Mouse (Mus musculus): ENCODE measurements at regions not wholly inside any gene's neighbourhood (a gene's known extent, or its start where the extent isn't known, plus 50 kb on each side); places are given as distances from the start of the nearest gene placed in this dataset.

- Histone ChIP-seq H3K36me3 (no peaks in the 10 kb centered on the region), H3K4me3 (replicated peaks) (no peak overlapping the region), H3K9me3 (no peaks in the 10 kb centered on the region), H3K9ac (no peak overlapping the region), H3K4me1 (replicated peaks) (no peaks in the 10 kb centered on the region), H3K27ac (no peak overlapping the region), H3K4me2 (replicated peaks) (no peak overlapping the region), H3K27me3 (replicated peaks) (no peaks in the 10 kb centered on the region)
- WGBS, result 85% methylated on average over 8 of the region's 8 CpGs
- no peak for ATAC-seq
Measured at GRCm38 (mm10) chr4:8978949-8979348, 740.1 kb upstream of the Car8 start.

- Histone ChIP-seq H3K4me1 (replicated peaks) (no peaks in the 10 kb centered on the region), H3K4me2 (replicated peaks) (no peak overlapping the region), H3K9ac (no peak overlapping the region), H3K36me3 (no peaks in the 10 kb centered on the region), H3K27ac (no peak overlapping the region), H3K27me3 (replicated peaks) (no peaks in the 10 kb centered on the region), H3K9me3 (no peaks in the 10 kb centered on the region), H3K4me3 (replicated peaks) (no peak overlapping the region)
- WGBS, result 88% methylated on average over 5 of the region's 5 CpGs
- ATAC-seq, result no peak
Measured at GRCm38 (mm10) chr4:8969951-8970455, 731.2 kb upstream of the Car8 start.

- H3K27ac ChIP-seq, result no peak overlapping the region
- ATAC-seq, result no peak
- no peaks in the 10 kb centered on the region for H3K4me1 ChIP-seq (replicated peaks)
- H3K9ac ChIP-seq, result no peak overlapping the region
- no peaks in the 10 kb centered on the region for H3K36me3 ChIP-seq
- H3K9me3 ChIP-seq, result no peaks in the 10 kb centered on the region
- H3K4me3 ChIP-seq (replicated peaks), result no peak overlapping the region
- 39% methylated on average over 3 of the region's 3 CpGs for WGBS
- H3K4me2 ChIP-seq (replicated peaks), result no peak overlapping the region
- H3K27me3 ChIP-seq (replicated peaks), result no peaks in the 10 kb centered on the region
Measured at GRCm38 (mm10) chr4:8968741-8969140, 729.9 kb upstream of the Car8 start.

GRCm38 (mm10) chr4:8967986-8968385 is 729.1 kb upstream of the Car8 start:
- H3K27me3 ChIP-seq (replicated peaks), result no peaks in the 10 kb centered on the region
- H3K36me3 ChIP-seq, result no peaks in the 10 kb centered on the region
- no peak overlapping the region for H3K9ac ChIP-seq
- H3K4me2 ChIP-seq (replicated peaks), result no peak overlapping the region
- no peaks in the 10 kb centered on the region for H3K9me3 ChIP-seq
- H3K27ac ChIP-seq, result no peak overlapping the region
- WGBS, result 81% methylated on average over 3 of the region's 3 CpGs
- H3K4me1 ChIP-seq (replicated peaks), result 0 out of 2 replicates have a peak, but pooled peaks cover 2% of the 10 kb centered on the region
- no peak for ATAC-seq
- H3K4me3 ChIP-seq (replicated peaks), result no peak overlapping the region

- no peak overlapping the region for H3K9ac ChIP-seq
- no peak overlapping the region for H3K27ac ChIP-seq
- H3K36me3 ChIP-seq, result no peaks in the 10 kb centered on the region
- H3K4me2 ChIP-seq (replicated peaks), result no peak overlapping the region
- WGBS, result 85% methylated on average over 5 of the region's 5 CpGs
- H3K4me1 ChIP-seq (replicated peaks), result 0 out of 2 replicates have a peak, but pooled peaks cover 2% of the 10 kb centered on the region
- H3K9me3 ChIP-seq, result no peaks in the 10 kb centered on the region
- ATAC-seq, result no peak
- H3K27me3 ChIP-seq (replicated peaks), result no peaks in the 10 kb centered on the region
- H3K4me3 ChIP-seq (replicated peaks), result no peak overlapping the region
Measured at GRCm38 (mm10) chr4:8965563-8965962, 726.7 kb upstream of the Car8 start.

GRCm38 (mm10) chr4:8962959-8963572 is 724.2 kb upstream of the Car8 start:
- Histone ChIP-seq H3K36me3 (no peaks in the 10 kb centered on the region), H3K9me3 (no peaks in the 10 kb centered on the region), H3K9ac (no peak overlapping the region), H3K4me3 (replicated peaks) (no peak overlapping the region), H3K27ac (no peak overlapping the region), H3K27me3 (replicated peaks) (no peaks in the 10 kb centered on the region), H3K4me2 (replicated peaks) (no peak overlapping the region), H3K4me1 (replicated peaks) (peaks cover 6% of the 10 kb centered on the region)
- ATAC-seq, result no peak
- 36% methylated on average over 9 of the region's 9 CpGs for WGBS

- WGBS, result 78% methylated on average over 6 of the region's 6 CpGs
Measured at GRCm38 (mm10) chr4:8961851-8962250, 723.0 kb upstream of the Car8 start.

GRCm38 (mm10) chr4:8957771-8958170 is 718.9 kb upstream of the Car8 start:
- WGBS, result 31% methylated on average over 6 of the region's 6 CpGs
- no peak overlapping the region for H3K4me3 ChIP-seq (replicated peaks)
- H3K4me2 ChIP-seq (replicated peaks), result no peak overlapping the region
- H3K27me3 ChIP-seq (replicated peaks), result no peaks in the 10 kb centered on the region
- H3K9ac ChIP-seq, result no peak overlapping the region
- peak overlapping the region; percentile 34; the same call in 1 of the 2 replicates for H3K27ac ChIP-seq
- H3K9me3 ChIP-seq, result no peaks in the 10 kb centered on the region
- ATAC-seq, result peak; percentile 24; the same call in 1 of the 2 replicates
- peaks cover 19% of the 10 kb centered on the region for H3K4me1 ChIP-seq (replicated peaks)
- H3K36me3 ChIP-seq, result no peaks in the 10 kb centered on the region

More at GRCm38 (mm10) chr4:8961851-8962250, 723.0 kb upstream of the Car8 start:
- ATAC-seq, result no peak
- Histone ChIP-seq H3K4me1 (replicated peaks) (peaks cover 9% of the 10 kb centered on the region), H3K4me2 (replicated peaks) (no peak overlapping the region), H3K36me3 (no peaks in the 10 kb centered on the region), H3K4me3 (replicated peaks) (no peak overlapping the region), H3K9ac (no peak overlapping the region), H3K27ac (no peak overlapping the region), H3K9me3 (no peaks in the 10 kb centered on the region), H3K27me3 (replicated peaks) (no peaks in the 10 kb centered on the region)

- ATAC-seq, result no peak
- H3K9ac ChIP-seq, result no peak overlapping the region
Measured at GRCm38 (mm10) chr4:8957023-8957343, 718.1 kb upstream of the Car8 start.

GRCm38 (mm10) chr4:8956312-8957022 is 717.6 kb upstream of the Car8 start:
- no peak overlapping the region for H3K4me2 ChIP-seq (replicated peaks)
- ATAC-seq, result no peak
- H3K4me3 ChIP-seq (replicated peaks), result no peak overlapping the region
- no peak overlapping the region for H3K9ac ChIP-seq
- no peak overlapping the region for H3K27ac ChIP-seq
- no peaks in the 10 kb centered on the region for H3K9me3 ChIP-seq
- H3K27me3 ChIP-seq (replicated peaks), result no peaks in the 10 kb centered on the region
- 56% methylated on average over 9 of the region's 9 CpGs for WGBS
- H3K36me3 ChIP-seq, result no peaks in the 10 kb centered on the region
- H3K4me1 ChIP-seq (replicated peaks), result peaks cover 19% of the 10 kb centered on the region

More at GRCm38 (mm10) chr4:8957023-8957343, 718.1 kb upstream of the Car8 start:
- H3K27ac ChIP-seq, result no peak overlapping the region
- H3K27me3 ChIP-seq (replicated peaks), result no peaks in the 10 kb centered on the region
- no peak overlapping the region for H3K4me3 ChIP-seq (replicated peaks)
- no peaks in the 10 kb centered on the region for H3K9me3 ChIP-seq
- 75% methylated on average over 5 of the region's 5 CpGs for WGBS
- no peak overlapping the region for H3K4me2 ChIP-seq (replicated peaks)
- H3K4me1 ChIP-seq (replicated peaks), result peaks cover 19% of the 10 kb centered on the region
- no peaks in the 10 kb centered on the region for H3K36me3 ChIP-seq

- Histone ChIP-seq H3K27me3 (replicated peaks) (no peaks in the 10 kb centered on the region), H3K9ac (no peak overlapping the region), H3K4me1 (replicated peaks) (peaks cover 19% of the 10 kb centered on the region), H3K27ac (no peak overlapping the region), H3K36me3 (no peaks in the 10 kb centered on the region), H3K4me3 (replicated peaks) (no peak overlapping the region), H3K9me3 (no peaks in the 10 kb centered on the region), H3K4me2 (replicated peaks) (no peak overlapping the region)
- ATAC-seq, result no peak
- 81% methylated on average over 5 of the region's 5 CpGs for WGBS
Measured at GRCm38 (mm10) chr4:8955306-8955705, 716.5 kb upstream of the Car8 start.

GRCm38 (mm10) chr4:8954356-8954914 is 715.6 kb upstream of the Car8 start:
- 0 out of 2 replicates have a peak overlapping the region, but pooled peaks have one; percentile 15 for H3K4me3 ChIP-seq (replicated peaks)
- peak; percentile 88 for ATAC-seq
- WGBS, result 12% methylated on average over 10 of the region's 10 CpGs
- no peaks in the 10 kb centered on the region for H3K36me3 ChIP-seq
- H3K4me2 ChIP-seq (replicated peaks), result peak overlapping the region; percentile 54
- H3K4me1 ChIP-seq (replicated peaks), result peaks cover 19% of the 10 kb centered on the region
- peak overlapping the region; percentile 48 for H3K27ac ChIP-seq
- H3K9me3 ChIP-seq, result no peaks in the 10 kb centered on the region
- no peak overlapping the region for H3K9ac ChIP-seq
- no peaks in the 10 kb centered on the region for H3K27me3 ChIP-seq (replicated peaks)
